Mouse (Mus musculus): ENCODE results near the gene Sema3c. TPM values are rescaled to one million over a fixed set of nuclear protein-coding genes. Genes with fewer than 3 reads are reported as not detected.

Gene Sema3c
- polyA plus RNA-seq, 1 experiment from 2014 or later, result 4.4 TPM

- WGBS, result 2% methylated on average over 59 of the region's 59 CpGs
- peak overlapping the region; percentile 54 for H3K4me3 ChIP-seq (ENCODE audit: low read depth, low read length)
- H3K27me3 ChIP-seq (replicated peaks; ENCODE audit: control insufficient read depth, insufficient read depth, low read length), result peaks cover 19% of the 10 kb centered on the region
- H3K36me3 ChIP-seq (ENCODE audit: control insufficient read depth, insufficient read depth, low read length), result no peaks in the 10 kb centered on the region
- DNase-seq (ENCODE audit: low spot score), result peak; percentile 51
- no peak overlapping the region for H3K9ac ChIP-seq (ENCODE audit: low read depth, low read length)
- peak; percentile 71 for ATAC-seq (replicated peaks; ENCODE audit: low FRiP score)
- no peak overlapping the region for H3K27ac ChIP-seq (ENCODE audit: low read depth, low read length)
- no peaks in the 10 kb centered on the region for H3K9me3 ChIP-seq (ENCODE audit: control insufficient read depth, low read length)
- H3K4me2 ChIP-seq, result peak overlapping the region; percentile 73
- H3K4me1 ChIP-seq (replicated peaks; ENCODE audit: control insufficient read depth, insufficient read depth, low read length), result no peaks in the 10 kb centered on the region
These were observed 517 bp downstream of the Sema3c start for GRCm38 (mm10) chr5:17574413-17575182.

GRCm38 (mm10) chr5:17575183-17575495 is 1.1 kb downstream of the Sema3c start:
- no peaks in the 10 kb centered on the region for H3K9me3 ChIP-seq (ENCODE audit: control insufficient read depth, low read length)
- no peaks in the 10 kb centered on the region for H3K4me1 ChIP-seq (replicated peaks; ENCODE audit: control insufficient read depth, insufficient read depth, low read length)
- H3K36me3 ChIP-seq (ENCODE audit: control insufficient read depth, insufficient read depth, low read length), result no peaks in the 10 kb centered on the region
- ATAC-seq (replicated peaks; ENCODE audit: low FRiP score) (no peak), DNase-seq (ENCODE audit: low spot score) (no peak)
- no peak overlapping the region for H3K9ac ChIP-seq (ENCODE audit: low read depth, low read length)
- H3K4me2 ChIP-seq, result peak overlapping the region; percentile 73
- H3K27ac ChIP-seq (ENCODE audit: low read depth, low read length), result no peak overlapping the region
- peaks cover 19% of the 10 kb centered on the region for H3K27me3 ChIP-seq (replicated peaks; ENCODE audit: control insufficient read depth, insufficient read depth, low read length)
- peak overlapping the region; percentile 54 for H3K4me3 ChIP-seq (ENCODE audit: low read depth, low read length)
- 24% methylated on average over 7 of the region's 7 CpGs for WGBS

GRCm38 (mm10) chr5:17576069-17576468 is 2.0 kb downstream of the Sema3c start:
- WGBS, result 63% methylated on average over 2 of the region's 2 CpGs
- H3K4me2 ChIP-seq, result no peak overlapping the region

GRCm38 (mm10) chr5:17582047-17582515 is 8.0 kb downstream of the Sema3c start:
- Histone ChIP-seq H3K4me2 (no peak overlapping the region), H3K9me3 (ENCODE audit: control insufficient read depth, low read length) (no peaks in the 10 kb centered on the region), H3K4me1 (replicated peaks; ENCODE audit: control insufficient read depth, insufficient read depth, low read length) (no peaks in the 10 kb centered on the region), H3K9ac (ENCODE audit: low read depth, low read length) (no peak overlapping the region), H3K4me3 (ENCODE audit: low read depth, low read length) (no peak overlapping the region), H3K27ac (ENCODE audit: low read depth, low read length) (no peak overlapping the region), H3K36me3 (ENCODE audit: control insufficient read depth, insufficient read depth, low read length) (no peaks in the 10 kb centered on the region), H3K27me3 (replicated peaks; ENCODE audit: control insufficient read depth, insufficient read depth, low read length) (no peaks in the 10 kb centered on the region)
- WGBS, result 45% methylated on average over 2 of the region's 2 CpGs
- ATAC-seq (replicated peaks; ENCODE audit: low FRiP score) (no peak), DNase-seq (ENCODE audit: low spot score) (no peak)

More at GRCm38 (mm10) chr5:17576069-17576468, 2.0 kb downstream of the Sema3c start:
- ATAC-seq (replicated peaks; ENCODE audit: low FRiP score) (no peak), DNase-seq (ENCODE audit: low spot score) (no peak)
- H3K9me3 ChIP-seq (ENCODE audit: control insufficient read depth, low read length), result no peaks in the 10 kb centered on the region
- no peaks in the 10 kb centered on the region for H3K36me3 ChIP-seq (ENCODE audit: control insufficient read depth, insufficient read depth, low read length)
- H3K9ac ChIP-seq (ENCODE audit: low read depth, low read length), result no peak overlapping the region
- H3K27ac ChIP-seq (ENCODE audit: low read depth, low read length), result no peak overlapping the region
- peaks cover 19% of the 10 kb centered on the region for H3K27me3 ChIP-seq (replicated peaks; ENCODE audit: control insufficient read depth, insufficient read depth, low read length)
- H3K4me1 ChIP-seq (replicated peaks; ENCODE audit: control insufficient read depth, insufficient read depth, low read length), result no peaks in the 10 kb centered on the region
- H3K4me3 ChIP-seq (ENCODE audit: low read depth, low read length), result no peak overlapping the region

GRCm38 (mm10) chr5:17584299-17584945 is 10.3 kb downstream of the Sema3c start:
- H3K9ac ChIP-seq (ENCODE audit: low read depth, low read length), result no peak overlapping the region
- no peak overlapping the region for H3K4me2 ChIP-seq
- H3K4me1 ChIP-seq (replicated peaks; ENCODE audit: control insufficient read depth, insufficient read depth, low read length), result no peaks in the 10 kb centered on the region
- DNase-seq (ENCODE audit: low spot score) (no peak), ATAC-seq (replicated peaks; ENCODE audit: low FRiP score) (no peak)
- no peak overlapping the region for H3K4me3 ChIP-seq (ENCODE audit: low read depth, low read length)
- no peaks in the 10 kb centered on the region for H3K36me3 ChIP-seq (ENCODE audit: control insufficient read depth, insufficient read depth, low read length)
- H3K27me3 ChIP-seq (replicated peaks; ENCODE audit: control insufficient read depth, insufficient read depth, low read length), result no peaks in the 10 kb centered on the region
- H3K27ac ChIP-seq (ENCODE audit: low read depth, low read length), result no peak overlapping the region
- H3K9me3 ChIP-seq (ENCODE audit: control insufficient read depth, low read length), result no peaks in the 10 kb centered on the region
- WGBS, result 56% methylated on average over 2 of the region's 2 CpGs

GRCm38 (mm10) chr5:17586518-17587210 is 12.6 kb downstream of the Sema3c start:
- ATAC-seq (replicated peaks; ENCODE audit: low FRiP score) (no peak), DNase-seq (ENCODE audit: low spot score) (no peak)
- 86% methylated on average over 2 of the region's 2 CpGs for WGBS
- H3K9me3 ChIP-seq (ENCODE audit: control insufficient read depth, low read length), result no peaks in the 10 kb centered on the region
- H3K4me1 ChIP-seq (replicated peaks; ENCODE audit: control insufficient read depth, insufficient read depth, low read length), result no peaks in the 10 kb centered on the region
- no peak overlapping the region for H3K9ac ChIP-seq (ENCODE audit: low read depth, low read length)
- no peak overlapping the region for H3K4me2 ChIP-seq
- no peak overlapping the region for H3K27ac ChIP-seq (ENCODE audit: low read depth, low read length)
- no peak overlapping the region for H3K4me3 ChIP-seq (ENCODE audit: low read depth, low read length)
- H3K27me3 ChIP-seq (replicated peaks; ENCODE audit: control insufficient read depth, insufficient read depth, low read length), result no peaks in the 10 kb centered on the region
- H3K36me3 ChIP-seq (ENCODE audit: control insufficient read depth, insufficient read depth, low read length), result no peaks in the 10 kb centered on the region

- H3K36me3 ChIP-seq (ENCODE audit: control insufficient read depth, insufficient read depth, low read length), result no peaks in the 10 kb centered on the region
- no peaks in the 10 kb centered on the region for H3K27me3 ChIP-seq (replicated peaks; ENCODE audit: control insufficient read depth, insufficient read depth, low read length)
- H3K4me2 ChIP-seq, result no peak overlapping the region
- no peak overlapping the region for H3K4me3 ChIP-seq (ENCODE audit: low read depth, low read length)
- no peaks in the 10 kb centered on the region for H3K4me1 ChIP-seq (replicated peaks; ENCODE audit: control insufficient read depth, insufficient read depth, low read length)
- WGBS, result 81% methylated on average over 3 of the region's 3 CpGs
- no peak for DNase-seq (ENCODE audit: low spot score)
- H3K9ac ChIP-seq (ENCODE audit: low read depth, low read length), result no peak overlapping the region
- H3K9me3 ChIP-seq (ENCODE audit: control insufficient read depth, low read length), result no peaks in the 10 kb centered on the region
- H3K27ac ChIP-seq (ENCODE audit: low read depth, low read length), result no peak overlapping the region
- no peak for ATAC-seq (replicated peaks; ENCODE audit: low FRiP score)
These were observed 17.8 kb downstream of the Sema3c start for GRCm38 (mm10) chr5:17591908-17592307.

GRCm38 (mm10) chr5:17601700-17602099 is 27.6 kb downstream of the Sema3c start:
- Histone ChIP-seq H3K9me3 (ENCODE audit: control insufficient read depth, low read length) (no peaks in the 10 kb centered on the region), H3K9ac (ENCODE audit: low read depth, low read length) (no peak overlapping the region), H3K27me3 (replicated peaks; ENCODE audit: control insufficient read depth, insufficient read depth, low read length) (no peaks in the 10 kb centered on the region), H3K4me2 (no peak overlapping the region), H3K27ac (ENCODE audit: low read depth, low read length) (no peak overlapping the region), H3K4me3 (ENCODE audit: low read depth, low read length) (no peak overlapping the region), H3K4me1 (replicated peaks; ENCODE audit: control insufficient read depth, insufficient read depth, low read length) (no peaks in the 10 kb centered on the region), H3K36me3 (ENCODE audit: control insufficient read depth, insufficient read depth, low read length) (no peaks in the 10 kb centered on the region)
- ATAC-seq (replicated peaks; ENCODE audit: low FRiP score) (no peak), DNase-seq (ENCODE audit: low spot score) (no peak)
- 63% methylated on average over 4 of the region's 4 CpGs for WGBS

All from liver, embryonic 11.5 days (tissue).